Mouse (Mus musculus): ENCODE results near the gene Hoxb7. TPM values are rescaled to one million over a fixed set of nuclear protein-coding genes. Genes with fewer than 3 reads are reported as not detected.

Hoxb7 gene
- total and polyA plus RNA-seq, 2 experiments from 2014 or later: not detected

- WGBS: 1% methylated on average over 12 of the region's 12 CpGs
These were observed 6.3 kb downstream of the Hoxb7 start for GRCm38 (mm10) chr11:96292565-96293301.

GRCm38 (mm10) chr11:96293302-96293921 is 7.0 kb downstream of the Hoxb7 start:
- ATAC-seq (no peak), DNase-seq (no peak)
- H3K36me3 ChIP-seq (ENCODE audit: insufficient read depth): no peaks in the 10 kb centered on the region
- no peak overlapping the region for H3K4me2 ChIP-seq (ENCODE audit: low read depth)
- no peak overlapping the region for H3K4me3 ChIP-seq (ENCODE audit: low read depth, low read length)
- 3% methylated on average over 22 of the region's 22 CpGs for WGBS
- H3K27me3 ChIP-seq (ENCODE audit: insufficient read depth, low read length): peaks cover 94% of the 10 kb centered on the region
- no peak overlapping the region for H3K27ac ChIP-seq (ENCODE audit: low read depth, low read length)
- H3K4me1 ChIP-seq (ENCODE audit: insufficient read depth): no peaks in the 10 kb centered on the region
- no peaks in the 10 kb centered on the region for H3K9me3 ChIP-seq (ENCODE audit: low read length)
- TF ChIP-seq CTCF (IDR thresholded peaks at IDR 0.05; ENCODE audit: low read depth): no peak
- H3K9ac ChIP-seq: no peak overlapping the region

More at GRCm38 (mm10) chr11:96292565-96293301, 6.3 kb downstream of the Hoxb7 start:
- Histone ChIP-seq H3K9ac (no peak overlapping the region), H3K36me3 (ENCODE audit: insufficient read depth) (no peaks in the 10 kb centered on the region), H3K4me3 (ENCODE audit: low read depth, low read length) (no peak overlapping the region), H3K4me1 (ENCODE audit: insufficient read depth) (no peaks in the 10 kb centered on the region), H3K27me3 (ENCODE audit: insufficient read depth, low read length) (peaks cover 94% of the 10 kb centered on the region), H3K4me2 (ENCODE audit: low read depth) (no peak overlapping the region), H3K9me3 (ENCODE audit: low read length) (no peaks in the 10 kb centered on the region), H3K27ac (ENCODE audit: low read depth, low read length) (no peak overlapping the region)
- TF ChIP-seq CTCF (IDR thresholded peaks at IDR 0.05; ENCODE audit: low read depth): no peak
- no peak for ATAC-seq
- no peak for DNase-seq

- peak; percentile 79 for TF ChIP-seq CTCF (IDR thresholded peaks at IDR 0.05; ENCODE audit: low read depth)
- WGBS: 1% methylated on average over 32 of the region's 32 CpGs
- H3K4me2 ChIP-seq (ENCODE audit: low read depth): no peak overlapping the region
These were observed 8.0 kb downstream of the Hoxb7 start for GRCm38 (mm10) chr11:96294245-96295091.

GRCm38 (mm10) chr11:96295092-96295835 is 8.8 kb downstream of the Hoxb7 start:
- no peaks in the 10 kb centered on the region for H3K36me3 ChIP-seq (ENCODE audit: insufficient read depth)
- no peaks in the 10 kb centered on the region for H3K4me1 ChIP-seq (ENCODE audit: insufficient read depth)
- DNase-seq: no peak
- TF ChIP-seq CTCF (IDR thresholded peaks at IDR 0.05; ENCODE audit: low read depth): no peak
- no peak overlapping the region for H3K9ac ChIP-seq
- peaks cover 94% of the 10 kb centered on the region for H3K27me3 ChIP-seq (ENCODE audit: insufficient read depth, low read length)
- ATAC-seq: no peak
- 1% methylated on average over 29 of the region's 30 CpGs for WGBS
- no peak overlapping the region for H3K4me3 ChIP-seq (ENCODE audit: low read depth, low read length)
- no peak overlapping the region for H3K27ac ChIP-seq (ENCODE audit: low read depth, low read length)
- H3K4me2 ChIP-seq (ENCODE audit: low read depth): no peak overlapping the region
- H3K9me3 ChIP-seq (ENCODE audit: low read length): no peaks in the 10 kb centered on the region

More at GRCm38 (mm10) chr11:96294245-96295091, 8.0 kb downstream of the Hoxb7 start:
- DNase-seq (peak; percentile 80), ATAC-seq (no peak)
- H3K9ac ChIP-seq: no peak overlapping the region
- no peaks in the 10 kb centered on the region for H3K36me3 ChIP-seq (ENCODE audit: insufficient read depth)
- H3K9me3 ChIP-seq (ENCODE audit: low read length): no peaks in the 10 kb centered on the region
- H3K4me1 ChIP-seq (ENCODE audit: insufficient read depth): no peaks in the 10 kb centered on the region
- no peak overlapping the region for H3K4me3 ChIP-seq (ENCODE audit: low read depth, low read length)
- peaks cover 94% of the 10 kb centered on the region for H3K27me3 ChIP-seq (ENCODE audit: insufficient read depth, low read length)
- no peak overlapping the region for H3K27ac ChIP-seq (ENCODE audit: low read depth, low read length)

GRCm38 (mm10) chr11:96296997-96297396 is 10.6 kb downstream of the Hoxb7 start:
- DNase-seq (no peak), ATAC-seq (no peak)
- H3K4me2 ChIP-seq (ENCODE audit: low read depth): no peak overlapping the region
- no peak for TF ChIP-seq CTCF (IDR thresholded peaks at IDR 0.05; ENCODE audit: low read depth)
- H3K9ac ChIP-seq: no peak overlapping the region
- no peaks in the 10 kb centered on the region for H3K4me1 ChIP-seq (ENCODE audit: insufficient read depth)
- H3K27me3 ChIP-seq (ENCODE audit: insufficient read depth, low read length): peaks cover 100% of the 10 kb centered on the region
- no peaks in the 10 kb centered on the region for H3K36me3 ChIP-seq (ENCODE audit: insufficient read depth)
- H3K9me3 ChIP-seq (ENCODE audit: low read length): no peaks in the 10 kb centered on the region
- no peak overlapping the region for H3K4me3 ChIP-seq (ENCODE audit: low read depth, low read length)
- 3% methylated on average over 2 of the region's 2 CpGs for WGBS
- H3K27ac ChIP-seq (ENCODE audit: low read depth, low read length): no peak overlapping the region

- Histone ChIP-seq H3K27me3 (ENCODE audit: insufficient read depth, low read length) (peaks cover 100% of the 10 kb centered on the region), H3K27ac (ENCODE audit: low read depth, low read length) (no peak overlapping the region), H3K36me3 (ENCODE audit: insufficient read depth) (no peaks in the 10 kb centered on the region), H3K9me3 (ENCODE audit: low read length) (no peaks in the 10 kb centered on the region), H3K4me3 (ENCODE audit: low read depth, low read length) (no peak overlapping the region), H3K4me2 (ENCODE audit: low read depth) (no peak overlapping the region), H3K4me1 (ENCODE audit: insufficient read depth) (no peaks in the 10 kb centered on the region), H3K9ac (no peak overlapping the region)
- no peak for TF ChIP-seq CTCF (IDR thresholded peaks at IDR 0.05; ENCODE audit: low read depth)
- ATAC-seq (no peak), DNase-seq (no peak)
- WGBS: 2% methylated on average over 3 of the region's 3 CpGs
These were observed 11.0 kb downstream of the Hoxb7 start for GRCm38 (mm10) chr11:96297428-96297827.

Measured in forebrain, postnatal 0 days (tissue).